Mouse (Mus musculus) neural tube, embryonic 12.5 days (tissue): ENCODE measurements around the gene F11r. TPM values are rescaled to one million over a fixed set of nuclear protein-coding genes. Genes with fewer than 3 reads are reported as not detected.

ENCODE experiments used
- ATAC-seq: fragments of 200-750 bp; cut with Nextera tagmentation; 2 replicates; pipeline ENCODE4 v1.8.0; 2017; ENCODE audit warnings: low read depth, mild to moderate bottlenecking, moderate TSS enrichment, moderate library complexity; ENCODE audit not compliant: low FRiP score
- H3K27ac ChIP-seq: fragments of 300-500 bp; sonication (generic); 2 replicates; pipeline ENCODE4 v1.5.1; 2016
- H3K27me3 ChIP-seq: fragments of 300-500 bp; sonication (generic); replicated peaks from 2 replicates; pipeline ENCODE4 v1.6.1; 2016; ENCODE audit warnings: mild to moderate bottlenecking
- H3K36me3 ChIP-seq: fragments of 300-500 bp; sonication (generic); 2 replicates; pipeline ENCODE4 v1.6.1; 2016; ENCODE audit warnings: mild to moderate bottlenecking
- H3K4me1 ChIP-seq: fragments of 300-500 bp; sonication (generic); 2 replicates; pipeline ENCODE4 v1.6.1; 2016
- H3K4me2 ChIP-seq: fragments of 300-500 bp; sonication (generic); replicated peaks from 2 replicates; pipeline ENCODE4 v1.6.1; 2016; ENCODE audit warnings: mild to moderate bottlenecking
- H3K4me3 ChIP-seq: fragments of 300-500 bp; sonication (generic); 2 replicates; pipeline ENCODE4 v1.5.1; 2016
- H3K9ac ChIP-seq: fragments of 300-500 bp; sonication (generic); 2 replicates; pipeline ENCODE4 v1.6.1; 2016; ENCODE audit warnings: mild to moderate bottlenecking
- H3K9me3 ChIP-seq: fragments of 300-500 bp; sonication (generic); 2 replicates; pipeline ENCODE4 v1.6.1; 2016; ENCODE audit warnings: mild to moderate bottlenecking
- WGBS: fragments of 180-500 bp; shearing (Covaris S2); methylation state at CpG from one replicate; pipeline ENCODE4 v1.1.7; 2016; 5-methylcytosine and 5-hydroxymethylcytosine counted together
- polyA plus RNA-seq: library from polyadenylated mRNA; unstranded; fragments of >200 nt; fragmentation: Nextera tagmentation; extraction: Ambion mirVana; gene quantifications from 2 replicates; pipeline ENCODE4 v1.2.1, GENCODE M21; 2016

The F11r gene
- polyA plus RNA-seq, 1 experiment from 2014 or later, result 16.9 TPM

GRCm38 (mm10) chr1:171440025-171440725 is 2.8 kb downstream of the F11r start:
- Histone ChIP-seq H3K36me3 (no peaks in the 10 kb centered on the region), H3K4me3 (no peak overlapping the region), H3K4me1 (peaks cover 13% of the 10 kb centered on the region; the same call in 1 of the 2 replicates), H3K9ac (no peak overlapping the region), H3K9me3 (0 out of 2 replicates have a peak, but pooled peaks cover 6% of the 10 kb centered on the region), H3K4me2 (no peak overlapping the region), H3K27me3 (peaks cover 37% of the 10 kb centered on the region), H3K27ac (no peak overlapping the region)
- 46% methylated on average over 9 of the region's 9 CpGs for WGBS
- ATAC-seq, result no peak

- whole genome bisulfite sequencing, result 62% methylated on average over 7 of the region's 7 CpGs
- Histone ChIP-seq H3K9ac (no peak overlapping the region), H3K36me3 (no peaks in the 10 kb centered on the region), H3K4me1 (peaks cover 9% of the 10 kb centered on the region; the same call in 1 of the 2 replicates), H3K27ac (no peak overlapping the region), H3K9me3 (0 out of 2 replicates have a peak, but pooled peaks cover 6% of the 10 kb centered on the region), H3K27me3 (peaks cover 32% of the 10 kb centered on the region), H3K4me3 (no peak overlapping the region), H3K4me2 (no peak overlapping the region)
- ATAC-seq, result no peak
Observed at GRCm38 (mm10) chr1:171441466-171442412, 4.4 kb downstream of the F11r start.

DNA sequence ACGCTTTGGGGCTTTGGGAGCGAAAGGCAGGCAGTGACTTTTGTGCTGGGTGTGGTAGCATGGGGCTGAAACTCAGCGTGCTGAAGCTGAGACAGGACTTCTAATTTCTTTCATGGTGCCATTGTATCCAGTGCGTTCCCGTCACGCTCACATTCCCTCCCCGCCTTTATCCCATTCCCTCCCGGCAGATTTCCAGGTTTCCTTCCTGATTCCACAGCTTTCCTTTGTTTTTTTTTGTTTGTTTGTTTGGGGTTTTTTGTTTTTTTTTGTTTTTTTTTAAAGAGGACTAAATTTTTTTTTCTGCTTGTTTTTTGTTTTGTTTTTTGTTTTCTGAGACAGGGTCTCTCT is 5.1 kb downstream of the F11r start:
- H3K9me3 ChIP-seq, result 0 out of 2 replicates have a peak, but pooled peaks cover 6% of the 10 kb centered on the region
- peaks cover 5% of the 10 kb centered on the region; the same call in 1 of the 2 replicates for H3K4me1 ChIP-seq
- no peak overlapping the region for H3K27ac ChIP-seq
- no peak overlapping the region for H3K9ac ChIP-seq
- peaks cover 25% of the 10 kb centered on the region for H3K27me3 ChIP-seq
- no peak overlapping the region for H3K4me3 ChIP-seq
- no peak overlapping the region for H3K4me2 ChIP-seq
- WGBS, result 75% methylated on average over 8 of the region's 8 CpGs
- no peak for ATAC-seq
- H3K36me3 ChIP-seq, result no peaks in the 10 kb centered on the region

DNA sequence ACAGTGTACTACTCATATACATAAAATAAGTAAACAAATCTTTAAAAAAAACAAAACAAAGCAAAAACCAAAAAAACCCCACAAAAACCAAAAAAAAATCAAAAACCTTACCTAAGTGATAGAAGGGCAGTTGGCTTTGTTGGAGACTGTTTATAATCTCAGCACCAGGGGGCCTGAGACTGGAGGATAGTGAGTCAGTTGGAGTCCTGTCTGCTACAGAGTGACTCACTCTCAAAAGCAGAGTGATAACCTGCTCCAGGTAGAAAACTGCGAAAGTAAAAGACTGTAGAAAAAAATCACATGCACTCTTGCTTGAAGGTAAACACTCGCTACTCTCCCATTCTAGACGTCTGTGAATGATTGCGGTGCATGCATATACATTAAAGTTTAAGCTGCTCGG is 7.7 kb downstream of the F11r start:
- 95% methylated on average over 5 of the region's 5 CpGs for WGBS
- H3K4me1 ChIP-seq, result no peaks in the 10 kb centered on the region
- H3K9ac ChIP-seq, result no peak overlapping the region
- H3K4me2 ChIP-seq, result no peak overlapping the region
- H3K9me3 ChIP-seq, result 0 out of 2 replicates have a peak, but pooled peaks cover 6% of the 10 kb centered on the region
- H3K27me3 ChIP-seq, result no peaks in the 10 kb centered on the region
- H3K4me3 ChIP-seq, result no peak overlapping the region
- no peaks in the 10 kb centered on the region for H3K36me3 ChIP-seq
- ATAC-seq, result no peak
- H3K27ac ChIP-seq, result no peak overlapping the region

- H3K27ac ChIP-seq, result no peak overlapping the region
- ATAC-seq, result no peak
- H3K4me3 ChIP-seq, result no peak overlapping the region
- WGBS, result 86% methylated on average over 7 of the region's 7 CpGs
- no peaks in the 10 kb centered on the region for H3K36me3 ChIP-seq
- H3K9ac ChIP-seq, result no peak overlapping the region
- H3K4me2 ChIP-seq, result no peak overlapping the region
- H3K4me1 ChIP-seq, result no peaks in the 10 kb centered on the region
- 0 out of 2 replicates have a peak, but pooled peaks cover 6% of the 10 kb centered on the region for H3K9me3 ChIP-seq
- no peaks in the 10 kb centered on the region for H3K27me3 ChIP-seq
Observed at GRCm38 (mm10) chr1:171446854-171447253, 9.5 kb downstream of the F11r start.

DNA sequence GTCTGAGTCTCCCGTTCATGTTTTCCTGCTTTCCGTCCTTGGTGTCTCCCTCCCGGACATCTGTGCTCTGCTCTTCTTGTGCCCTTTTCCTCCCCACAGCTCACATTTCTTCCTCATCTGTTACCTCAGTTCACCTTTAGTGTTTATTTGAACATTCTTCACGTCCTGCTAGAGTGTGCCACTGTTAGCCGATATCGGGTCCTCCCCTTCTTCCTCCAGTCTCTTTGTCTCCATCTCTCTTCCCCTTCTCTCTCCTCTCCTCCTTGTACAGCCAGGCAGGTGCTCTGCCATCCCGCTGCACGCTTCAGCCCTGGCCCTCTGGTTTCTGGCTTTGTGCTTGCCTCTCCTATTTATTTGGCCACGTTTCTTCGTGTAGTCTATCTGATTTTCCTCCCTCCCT is 10.4 kb downstream of the F11r start:
- WGBS, result 75% methylated on average over 10 of the region's 10 CpGs
- H3K4me2 ChIP-seq, result no peak overlapping the region
- no peaks in the 10 kb centered on the region for H3K4me1 ChIP-seq
- no peak overlapping the region for H3K27ac ChIP-seq
- no peak overlapping the region for H3K9ac ChIP-seq
- H3K4me3 ChIP-seq, result no peak overlapping the region
- no peaks in the 10 kb centered on the region for H3K27me3 ChIP-seq
- H3K9me3 ChIP-seq, result 0 out of 2 replicates have a peak, but pooled peaks cover 6% of the 10 kb centered on the region
- no peak for ATAC-seq
- H3K36me3 ChIP-seq, result no peaks in the 10 kb centered on the region

- Histone ChIP-seq H3K36me3 (no peaks in the 10 kb centered on the region), H3K27ac (no peak overlapping the region), H3K4me2 (no peak overlapping the region), H3K27me3 (no peaks in the 10 kb centered on the region), H3K4me3 (no peak overlapping the region), H3K4me1 (no peaks in the 10 kb centered on the region), H3K9ac (no peak overlapping the region), H3K9me3 (no peaks in the 10 kb centered on the region)
- WGBS, result 89% methylated on average over 11 of the region's 11 CpGs
- ATAC-seq, result no peak
Observed at GRCm38 (mm10) chr1:171450062-171450461, 12.7 kb downstream of the F11r start.

DNA sequence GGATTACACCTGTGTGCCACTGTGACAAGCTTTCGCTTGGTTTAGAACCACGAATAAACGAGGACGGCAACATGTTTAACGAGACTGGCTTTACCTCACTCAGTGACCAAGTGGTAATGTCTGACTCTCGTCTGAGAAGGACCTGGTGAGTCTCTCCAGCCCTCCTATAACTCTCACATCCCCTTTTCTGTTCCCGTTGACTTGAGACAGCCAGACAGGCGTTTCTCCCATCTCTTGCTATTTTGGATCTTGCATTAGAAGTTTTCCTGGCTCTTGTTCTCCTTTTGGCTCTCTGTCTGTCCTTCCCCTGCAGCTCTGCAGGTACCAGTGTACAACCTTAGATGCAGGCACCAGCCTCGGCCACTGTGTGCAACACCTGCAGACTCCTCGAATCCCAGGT is 13.7 kb downstream of the F11r start:
- Histone ChIP-seq H3K4me3 (no peak overlapping the region), H3K4me2 (no peak overlapping the region), H3K27ac (no peak overlapping the region), H3K9me3 (no peaks in the 10 kb centered on the region), H3K4me1 (no peaks in the 10 kb centered on the region), H3K27me3 (no peaks in the 10 kb centered on the region), H3K9ac (no peak overlapping the region), H3K36me3 (no peaks in the 10 kb centered on the region)
- 91% methylated on average over 10 of the region's 10 CpGs for WGBS
- ATAC-seq, result no peak

GRCm38 (mm10) chr1:171452522-171452921 is 15.2 kb downstream of the F11r start:
- Histone ChIP-seq H3K4me3 (no peak overlapping the region), H3K9me3 (no peaks in the 10 kb centered on the region), H3K27me3 (no peaks in the 10 kb centered on the region), H3K9ac (no peak overlapping the region), H3K27ac (no peak overlapping the region), H3K36me3 (no peaks in the 10 kb centered on the region), H3K4me1 (no peaks in the 10 kb centered on the region), H3K4me2 (no peak overlapping the region)
- ATAC-seq, result no peak
- WGBS, result 87% methylated on average over 5 of the region's 5 CpGs

GRCm38 (mm10) chr1:171452923-171453322 is 15.6 kb downstream of the F11r start:
- H3K4me2 ChIP-seq, result no peak overlapping the region
- no peaks in the 10 kb centered on the region for H3K27me3 ChIP-seq
- H3K9ac ChIP-seq, result no peak overlapping the region
- H3K4me3 ChIP-seq, result no peak overlapping the region
- H3K4me1 ChIP-seq, result no peaks in the 10 kb centered on the region
- H3K27ac ChIP-seq, result no peak overlapping the region
- no peaks in the 10 kb centered on the region for H3K36me3 ChIP-seq
- ATAC-seq, result no peak
- H3K9me3 ChIP-seq, result no peaks in the 10 kb centered on the region
- 85% methylated on average over 5 of the region's 5 CpGs for WGBS

GRCm38 (mm10) chr1:171454926-171455325 is 17.6 kb downstream of the F11r start:
- no peak for ATAC-seq
- no peaks in the 10 kb centered on the region for H3K27me3 ChIP-seq
- H3K4me2 ChIP-seq, result no peak overlapping the region

DNA sequence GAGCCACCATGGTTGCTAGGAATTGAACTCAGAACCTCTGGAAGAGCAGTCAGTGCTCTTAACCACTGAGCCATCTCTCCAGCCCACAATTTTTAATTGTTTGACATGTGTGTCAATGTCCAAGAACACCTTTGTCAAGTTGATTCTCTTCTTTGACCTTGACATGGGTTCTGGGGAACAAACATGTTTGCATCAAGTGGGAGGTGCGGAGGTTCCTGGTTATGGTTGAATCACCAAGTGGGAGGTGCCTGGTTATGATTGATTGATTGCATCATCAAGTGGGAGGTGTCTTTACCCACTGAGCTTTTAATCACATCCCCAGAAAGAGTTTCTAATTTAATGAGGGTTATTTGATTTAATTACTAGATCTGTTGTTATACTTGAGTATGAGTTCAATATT is 20.2 kb downstream of the F11r start:
- Histone ChIP-seq H3K4me3 (no peak overlapping the region), H3K4me2 (no peak overlapping the region), H3K27me3 (no peaks in the 10 kb centered on the region), H3K9me3 (no peaks in the 10 kb centered on the region), H3K27ac (no peak overlapping the region), H3K36me3 (no peaks in the 10 kb centered on the region), H3K9ac (no peak overlapping the region), H3K4me1 (no peaks in the 10 kb centered on the region)
- WGBS, result 89% methylated on average over 1 of the region's 1 CpGs
- no peak for ATAC-seq

More at GRCm38 (mm10) chr1:171454926-171455325, 17.6 kb downstream of the F11r start:
- no peak overlapping the region for H3K27ac ChIP-seq
- H3K36me3 ChIP-seq, result no peaks in the 10 kb centered on the region
- no peak overlapping the region for H3K4me3 ChIP-seq
- H3K4me1 ChIP-seq, result no peaks in the 10 kb centered on the region
- WGBS, result 83% methylated on average over 6 of the region's 6 CpGs
- no peak overlapping the region for H3K9ac ChIP-seq
- H3K9me3 ChIP-seq, result no peaks in the 10 kb centered on the region
